Mouse (Mus musculus): ENCODE data around the gene Odr4. TPM values are rescaled to one million over a fixed set of nuclear protein-coding genes. Genes with fewer than 3 reads are reported as not detected.

Gene Odr4
- total RNA-seq, 2 experiments from 2014 or later, result 34.1 to 36.4 TPM

Other genes starting within 250 kb of the Odr4 start
- not detected for gene Pdc, start 73.7 kb downstream of the Odr4 start, total RNA-seq (2021)
- 100 to 1,000 TPM; 103 to 121 TPM for gene Tpr, start 242 bp downstream of the Odr4 start, total RNA-seq (2021)
- 1 to 10 TPM; 7.0 to 9.9 TPM for gene Prg4, start 73.1 kb upstream of the Odr4 start, total RNA-seq (2021)

Data from adrenal gland, postnatal 10 days (tissue).